Mouse (Mus musculus): ENCODE results near the gene Slc45a1. TPM values are rescaled to one million over a fixed set of nuclear protein-coding genes. Genes with fewer than 3 reads are reported as not detected.

The Slc45a1 gene
- total RNA-seq (2021), result not detected
- long read RNA-seq, experiment 1, result 0 reads
- long read RNA-seq, experiment 2, result 0 reads

- intact Hi-C loops (cut with DNase I), result no loop called here
- no peak for DNase-seq
Measured at GRCm38 (mm10) chr4:150651390-150652277, at the start of gene Slc45a1. Slc45a1 (minus strand) TSS chr4:150652174.

GRCm38 (mm10) chr4:150700849-150701248, 48.9 kb upstream of the Slc45a1 start:
- intact Hi-C loops (cut with DNase I), result no loop called here
- no peak for DNase-seq

- DNase-seq, result no peak
- intact Hi-C loops (cut with DNase I), result no loop called here
Measured at GRCm38 (mm10) chr4:150694434-150695108, 42.6 kb upstream of the Slc45a1 start.

- DNase-seq, result no peak
- intact Hi-C loops (cut with DNase I), result no loop called here
Measured at GRCm38 (mm10) chr4:150692861-150693403, 41.0 kb upstream of the Slc45a1 start.

- peak; percentile 57 to 72 for DNase-seq
- intact Hi-C loops (cut with DNase I), result no loop called here
Measured at GRCm38 (mm10) chr4:150690759-150691158, 38.8 kb upstream of the Slc45a1 start.

- intact Hi-C loops (cut with DNase I), result no loop called here
Measured at GRCm38 (mm10) chr4:150689553-150689952, 37.6 kb upstream of the Slc45a1 start.

GRCm38 (mm10) chr4:150687126-150687753, 35.3 kb upstream of the Slc45a1 start:
- no peak for DNase-seq
- intact Hi-C loops (cut with DNase I), result no loop called here

More at GRCm38 (mm10) chr4:150689553-150689952, 37.6 kb upstream of the Slc45a1 start:
- no peak for DNase-seq

- intact Hi-C loops (cut with DNase I), result no loop called here
- no peak for DNase-seq
Measured at GRCm38 (mm10) chr4:150686538-150686937, 34.6 kb upstream of the Slc45a1 start.

- no peak for DNase-seq
- intact Hi-C loops (cut with DNase I), result no loop called here
Measured at GRCm38 (mm10) chr4:150685778-150686493, 34.0 kb upstream of the Slc45a1 start.

GRCm38 (mm10) chr4:150685043-150685777, 33.2 kb upstream of the Slc45a1 start:
- DNase-seq, result no peak
- intact Hi-C loops (cut with DNase I), result no loop called here

GRCm38 (mm10) chr4:150680373-150680772, 28.4 kb upstream of the Slc45a1 start:
- intact Hi-C loops (cut with DNase I), result no loop called here
- DNase-seq, result no peak

GRCm38 (mm10) chr4:150678789-150679188, 26.8 kb upstream of the Slc45a1 start:
- no peak for DNase-seq
- intact Hi-C loops (cut with DNase I), result no loop called here

- intact Hi-C loops (cut with DNase I), result no loop called here
Measured at GRCm38 (mm10) chr4:150677846-150678224, 25.9 kb upstream of the Slc45a1 start.

GRCm38 (mm10) chr4:150677126-150677845, 25.3 kb upstream of the Slc45a1 start:
- no peak for DNase-seq
- intact Hi-C loops (cut with DNase I), result no loop called here

More at GRCm38 (mm10) chr4:150677846-150678224, 25.9 kb upstream of the Slc45a1 start:
- DNase-seq, result no peak

GRCm38 (mm10) chr4:150676029-150676428, 24.1 kb upstream of the Slc45a1 start:
- no peak for DNase-seq
- intact Hi-C loops (cut with DNase I), result no loop called here

- DNase-seq, result no peak
- intact Hi-C loops (cut with DNase I), result no loop called here
Measured at GRCm38 (mm10) chr4:150675274-150675673, 23.3 kb upstream of the Slc45a1 start.

GRCm38 (mm10) chr4:150665806-150666205, 13.8 kb upstream of the Slc45a1 start:
- no peak for DNase-seq
- intact Hi-C loops (cut with DNase I), result no loop called here

- peak in 1 of 2 experiments; percentile 19 for DNase-seq
- intact Hi-C loops (cut with DNase I), result no loop called here
Measured at GRCm38 (mm10) chr4:150664726-150665125, 12.8 kb upstream of the Slc45a1 start.

GRCm38 (mm10) chr4:150663192-150663591, 11.2 kb upstream of the Slc45a1 start:
- intact Hi-C loops (cut with DNase I), result no loop called here
- DNase-seq, result peak; percentile 34 to 46
